Mouse (Mus musculus) small intestine, adult 2 months (tissue): ENCODE data around the gene Nap1l1. TPM values are rescaled to one million over a fixed set of nuclear protein-coding genes. Genes with fewer than 3 reads are reported as not detected.
A peak's percentile ranks its signal among the peaks of the same experiment; 100 is the strongest.
"Not testable (repeated sequence)": the region's sequence is repeated elsewhere in the genome, so short reads cannot be mapped to it uniquely, and the experiment has no call there.

Source experiments
- H3K27ac ChIP-seq: fragments of 200-500 bp; 2 replicates; pipeline ENCODE4 v1.5.1; 2012; ENCODE audit warnings: low read depth, low read length, control low read depth, inconsistent platforms; ENCODE audit not compliant: insufficient read depth
- H3K27me3 ChIP-seq: fragments of 200-500 bp; 2 replicates; pipeline ENCODE4 v1.6.1; 2012; ENCODE audit warnings: mild to moderate bottlenecking, moderate library complexity, low read length, inconsistent platforms; ENCODE audit not compliant: control insufficient read depth, insufficient read depth
- H3K36me3 ChIP-seq: fragments of 200-500 bp; 2 replicates; pipeline ENCODE4 v1.6.1; 2012; ENCODE audit warnings: mild to moderate bottlenecking, low read length, control low read depth, inconsistent platforms; ENCODE audit not compliant: control insufficient read depth, insufficient read depth
- H3K4me1 ChIP-seq: fragments of 200-500 bp; 2 replicates; pipeline ENCODE4 v1.6.1; 2012; ENCODE audit warnings: low read length, inconsistent platforms, mixed read lengths; ENCODE audit not compliant: control insufficient read depth, insufficient read depth, insufficient read length
- H3K4me3 ChIP-seq: fragments of 200-500 bp; 2 replicates; pipeline ENCODE4 v1.5.1; 2012; ENCODE audit warnings: low read depth, mild to moderate bottlenecking, control low read depth, inconsistent platforms, low read length, moderate library complexity
- CTCF ChIP-seq: fragments of 200-500 bp; IDR thresholded peaks from 2 replicates; pipeline ENCODE4 v1.5.1; 2012; ENCODE audit warnings: low read depth, mild to moderate bottlenecking, control low read depth, inconsistent platforms, low read length, moderate library complexity, mixed read lengths; ENCODE audit not compliant: insufficient replicate concordance, insufficient read length; ENCODE audit errors: extremely low read depth
- POLR2A ChIP-seq: fragments of 200-500 bp; IDR thresholded peaks from 2 replicates; pipeline ENCODE4 v1.6.1; 2012; ENCODE audit warnings: low read depth, mild to moderate bottlenecking, control low read depth, inconsistent platforms, low read length, moderate library complexity
- WGBS: fragments of 180-500 bp; shearing (Covaris S2); methylation state at CpG from one replicate; pipeline ENCODE4 v1.1.7; 2018; 5-methylcytosine and 5-hydroxymethylcytosine counted together
- polyA plus RNA-seq: library from polyadenylated mRNA; depleted of rRNA; stranded (reverse); fragments of >200 nt; gene quantifications from 2 replicates; pipeline ENCODE4 v1.2.3, GENCODE M21; 2012; rRNA removed

Nap1l1 gene
- polyA plus RNA-seq: 0.77 and 0.99 TPM in 2 replicates

DNA sequence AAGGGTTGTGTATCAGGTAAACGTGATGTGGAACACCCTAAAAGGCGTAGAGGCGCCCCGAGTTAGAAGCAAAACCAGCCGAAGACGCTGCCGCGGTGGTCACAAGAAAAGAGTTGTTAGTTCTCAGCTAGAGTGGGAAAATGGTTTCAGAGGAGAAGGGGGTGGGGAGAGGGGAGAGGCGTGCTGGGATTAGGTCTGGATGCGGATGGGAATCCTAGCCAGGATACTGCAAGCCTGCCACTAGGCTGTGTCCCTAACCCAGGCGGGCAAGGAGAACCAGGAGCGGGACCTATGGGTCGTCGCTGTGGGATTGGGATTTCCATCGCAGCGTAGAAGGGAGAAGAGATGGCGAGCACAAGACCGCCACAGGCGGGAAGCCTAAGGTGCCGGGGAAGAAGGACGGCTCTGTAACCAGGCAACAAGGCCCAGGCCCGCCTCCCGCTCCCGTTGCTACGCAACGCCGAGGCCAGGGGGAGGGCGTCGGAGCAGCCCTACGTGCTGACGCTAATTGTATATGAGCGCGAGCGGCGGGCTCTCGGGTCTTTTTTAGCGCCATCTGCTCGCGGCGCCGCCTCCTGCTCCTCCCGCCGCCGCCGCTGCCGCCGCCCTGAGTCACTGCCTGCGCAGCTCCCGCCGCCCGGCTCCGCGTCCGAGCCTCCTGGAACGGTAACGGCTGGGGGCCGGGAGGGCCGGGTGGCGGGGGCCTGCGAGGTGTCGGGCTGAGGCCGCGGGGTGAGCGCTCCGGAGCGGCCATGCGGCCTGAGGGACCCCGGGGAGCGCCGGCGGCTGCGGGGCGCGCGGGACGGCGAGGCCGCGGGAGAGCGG lies at the start of gene Nap1l1:
Gene Nap1l1, plus strand, starts transcription at position 538 of the 825 bp plus-strand sequence.
- Histone ChIP-seq H3K4me1 (peaks cover 2% of the 10 kb centered on the region; the same call in 1 of the 2 replicates), H3K36me3 (no peaks in the 10 kb centered on the region), H3K4me3 (peak within 1 kb of the TSS; percentile 84), H3K27ac (no peak within 1 kb of the TSS; the same call in 1 of the 2 replicates), H3K27me3 (peaks cover 5% of the 10 kb centered on the region; the same call in 1 of the 2 replicates)
- TF ChIP-seq CTCF (peak; percentile 7; the same call in 1 of the 2 replicates), POLR2A (0 out of 2 replicates have a peak, but pooled peaks have one; percentile 18)
- WGBS: 4% methylated on average over 76 of the region's 80 CpGs

DNA sequence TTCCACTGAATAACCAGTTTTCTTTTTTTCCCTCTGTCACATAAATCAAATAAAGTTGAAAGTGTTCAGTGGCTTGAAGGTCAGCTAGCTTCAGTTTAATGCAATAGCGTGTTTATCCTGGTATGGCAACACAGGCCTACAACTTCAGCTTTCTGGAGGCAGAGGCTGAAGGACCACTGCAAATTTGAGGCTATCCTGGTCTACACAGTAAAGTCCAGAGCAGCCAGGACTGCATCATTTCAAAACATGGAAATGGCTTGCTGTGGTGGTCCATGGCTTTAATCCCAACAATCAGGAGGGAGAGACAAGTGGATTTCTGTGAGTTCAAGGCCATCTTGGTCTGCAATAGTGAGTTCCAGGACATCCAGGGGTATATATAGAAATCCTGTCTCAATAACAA lies 46.5 kb upstream of the Nap1l1 start:
- TF ChIP-seq CTCF (no peak), POLR2A (no peak)
- Histone ChIP-seq H3K27me3 (no peaks in the 10 kb centered on the region), H3K4me3 (no peak overlapping the region), H3K27ac (no peak overlapping the region), H3K4me1 (no peaks in the 10 kb centered on the region), H3K36me3 (no peaks in the 10 kb centered on the region)
- whole genome bisulfite sequencing: 93% methylated on average over 1 of the region's 1 CpGs

DNA sequence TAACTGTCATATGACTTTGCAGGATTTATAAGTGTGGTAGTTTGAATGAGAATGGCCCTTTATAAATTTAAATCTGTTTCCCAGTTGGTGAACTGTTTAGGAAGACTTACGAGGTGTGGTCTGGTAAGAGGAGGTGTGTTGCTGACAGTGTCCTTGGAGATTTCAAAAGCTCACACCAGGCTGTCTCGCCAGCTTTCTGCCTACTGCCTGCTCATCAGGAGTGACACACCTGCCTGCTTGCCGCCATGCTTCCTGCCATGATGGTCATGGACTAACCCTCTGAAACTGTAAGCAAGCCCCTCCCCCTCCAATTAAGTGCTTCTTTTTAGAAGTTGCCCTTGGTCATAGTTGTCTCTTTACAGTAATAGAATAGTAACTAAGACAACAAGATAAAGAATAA lies 39.5 kb upstream of the Nap1l1 start:
- no peak overlapping the region for H3K27ac ChIP-seq
- no peaks in the 10 kb centered on the region for H3K4me1 ChIP-seq
- no peaks in the 10 kb centered on the region for H3K27me3 ChIP-seq
- no peak overlapping the region for H3K4me3 ChIP-seq
- TF ChIP-seq POLR2A (no peak), CTCF (no peak)
- WGBS: 75% methylated on average over 3 of the region's 3 CpGs
- no peaks in the 10 kb centered on the region for H3K36me3 ChIP-seq

DNA sequence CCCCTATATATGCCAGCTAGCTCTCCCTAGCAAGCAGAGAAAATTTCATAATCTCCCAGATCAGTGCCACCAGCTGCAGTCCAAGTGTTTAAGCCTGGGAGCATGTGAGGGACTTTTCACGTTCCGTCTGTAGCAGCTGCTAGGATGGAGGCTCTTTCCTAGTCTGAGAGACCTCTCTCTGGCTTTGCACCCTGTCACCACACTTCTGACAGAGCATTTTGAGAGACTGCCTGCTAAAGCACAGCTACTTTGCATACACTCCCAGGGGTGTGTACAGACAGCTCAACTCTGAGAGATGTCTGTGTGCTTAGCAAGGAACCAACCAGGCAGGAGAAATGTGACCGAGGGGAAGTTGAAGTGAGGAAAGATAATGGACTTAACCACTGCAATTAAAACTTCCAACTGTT lies 32.0 kb upstream of the Nap1l1 start:
- no peaks in the 10 kb centered on the region for H3K4me1 ChIP-seq
- no peaks in the 10 kb centered on the region for H3K36me3 ChIP-seq
- WGBS: 49% methylated on average over 3 of the region's 3 CpGs
- H3K27me3 ChIP-seq: no peaks in the 10 kb centered on the region
- no peak overlapping the region for H3K27ac ChIP-seq
- no peak for TF ChIP-seq CTCF
- no peak for TF ChIP-seq POLR2A
- no peak overlapping the region for H3K4me3 ChIP-seq

- Histone ChIP-seq H3K4me3 (no peak overlapping the region), H3K4me1 (no peaks in the 10 kb centered on the region), H3K36me3 (no peaks in the 10 kb centered on the region), H3K27me3 (peaks cover 4% of the 10 kb centered on the region; the same call in 1 of the 2 replicates), H3K27ac (no peak overlapping the region)
- WGBS: 69% methylated on average over 9 of the region's 9 CpGs
- TF ChIP-seq POLR2A: no peak
- no peak for TF ChIP-seq CTCF
Observed at GRCm38 (mm10) chr10:111444199-111444598, 28.8 kb upstream of the Nap1l1 start.

DNA sequence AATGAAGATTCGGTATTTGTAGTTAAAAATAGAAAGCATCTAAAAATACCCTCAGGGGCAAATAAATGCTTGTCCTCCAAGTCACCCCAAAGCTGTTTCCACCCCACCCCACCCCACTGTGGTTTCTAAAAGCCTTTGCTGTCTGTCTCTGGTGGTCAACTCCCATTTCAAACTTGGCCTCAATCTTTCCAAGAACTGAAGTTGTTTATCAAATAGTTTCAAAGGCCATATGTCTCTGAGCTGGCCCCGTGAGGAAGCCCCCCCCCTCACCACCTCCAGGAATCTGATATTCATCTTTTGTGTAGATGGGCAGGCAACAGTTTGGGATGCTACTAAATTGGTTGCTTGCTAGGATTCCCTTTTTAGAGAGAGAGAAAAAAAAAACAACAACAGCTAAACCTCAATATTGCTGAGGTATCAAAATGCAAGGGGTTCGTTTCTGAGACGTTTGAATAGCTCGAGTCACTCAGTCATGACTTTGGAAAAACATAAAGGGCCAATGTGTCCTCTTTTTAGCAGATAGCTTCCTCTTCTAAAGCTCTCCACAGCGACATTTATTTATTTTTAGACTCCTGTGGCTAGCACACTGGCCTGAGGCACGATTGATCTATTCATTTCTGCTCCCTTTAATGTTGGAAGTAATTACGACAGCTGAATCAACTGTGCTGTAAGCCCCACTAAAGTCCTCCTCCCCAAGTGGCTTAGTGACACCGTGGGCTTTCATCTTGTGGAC lies 26.9 kb upstream of the Nap1l1 start:
- Histone ChIP-seq H3K27me3 (peaks cover 4% of the 10 kb centered on the region; the same call in 1 of the 2 replicates), H3K4me3 (no peak overlapping the region), H3K4me1 (no peaks in the 10 kb centered on the region), H3K36me3 (no peaks in the 10 kb centered on the region), H3K27ac (no peak overlapping the region)
- TF ChIP-seq CTCF (no peak), POLR2A (no peak)
- WGBS: 48% methylated on average over 9 of the region's 9 CpGs

- WGBS: 98% methylated on average over 3 of the region's 3 CpGs
- H3K4me1 ChIP-seq, H3K36me3 ChIP-seq, H3K27me3 ChIP-seq, H3K4me3 ChIP-seq, H3K27ac ChIP-seq: not testable (repeated sequence)
Observed at GRCm38 (mm10) chr10:111446672-111447008, 26.4 kb upstream of the Nap1l1 start.

GRCm38 (mm10) chr10:111449662-111450061 lies 23.4 kb upstream of the Nap1l1 start:
- WGBS: 67% methylated on average over 5 of the region's 5 CpGs
- H3K27me3 ChIP-seq: peaks cover 14% of the 10 kb centered on the region
- not testable (repeated sequence) for H3K27ac ChIP-seq, H3K4me1 ChIP-seq, H3K4me3 ChIP-seq, H3K36me3 ChIP-seq
